Mouse (Mus musculus): Measurements from ENCODE around the gene Man2a1. TPM values are rescaled to one million over a fixed set of nuclear protein-coding genes. Genes with fewer than 3 reads are reported as not detected.

Gene Man2a1
- total RNA-seq, 2 experiments from 2014 or later: 167 to 177 TPM

GRCm38 (mm10) chr17:64601751-64602578 lies 1.4 kb downstream of the Man2a1 start:
- DNase-seq: peak; percentile 79 to 82

- peak; percentile 65 to 67 for DNase-seq
Observed at GRCm38 (mm10) chr17:64603134-64603533, 2.6 kb downstream of the Man2a1 start.

- no peak for DNase-seq
Observed at GRCm38 (mm10) chr17:64603534-64603933, 3.0 kb downstream of the Man2a1 start.

- DNase-seq: no peak
Observed at GRCm38 (mm10) chr17:64604163-64604562, 3.6 kb downstream of the Man2a1 start.

DNA sequence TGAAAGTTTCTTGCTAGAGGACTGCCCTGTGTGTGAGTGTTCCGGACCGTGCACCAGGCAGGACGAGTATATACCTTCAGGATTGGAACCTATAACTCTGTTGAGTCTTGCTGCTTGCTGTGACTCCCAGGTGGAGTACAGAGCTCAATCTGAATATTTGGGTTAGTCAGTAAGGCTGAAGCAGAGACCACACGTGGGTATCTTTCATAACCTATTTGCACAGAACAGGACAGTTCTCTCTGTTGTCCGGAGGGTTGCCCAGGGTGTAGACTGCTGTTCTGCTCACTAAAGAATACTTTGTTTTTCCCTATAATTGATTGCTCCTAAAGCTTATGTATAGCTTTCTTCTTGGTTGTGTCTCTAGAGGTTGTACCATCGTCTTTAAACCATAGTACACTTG lies 7.7 kb downstream of the Man2a1 start:
- no peak for DNase-seq

DNA sequence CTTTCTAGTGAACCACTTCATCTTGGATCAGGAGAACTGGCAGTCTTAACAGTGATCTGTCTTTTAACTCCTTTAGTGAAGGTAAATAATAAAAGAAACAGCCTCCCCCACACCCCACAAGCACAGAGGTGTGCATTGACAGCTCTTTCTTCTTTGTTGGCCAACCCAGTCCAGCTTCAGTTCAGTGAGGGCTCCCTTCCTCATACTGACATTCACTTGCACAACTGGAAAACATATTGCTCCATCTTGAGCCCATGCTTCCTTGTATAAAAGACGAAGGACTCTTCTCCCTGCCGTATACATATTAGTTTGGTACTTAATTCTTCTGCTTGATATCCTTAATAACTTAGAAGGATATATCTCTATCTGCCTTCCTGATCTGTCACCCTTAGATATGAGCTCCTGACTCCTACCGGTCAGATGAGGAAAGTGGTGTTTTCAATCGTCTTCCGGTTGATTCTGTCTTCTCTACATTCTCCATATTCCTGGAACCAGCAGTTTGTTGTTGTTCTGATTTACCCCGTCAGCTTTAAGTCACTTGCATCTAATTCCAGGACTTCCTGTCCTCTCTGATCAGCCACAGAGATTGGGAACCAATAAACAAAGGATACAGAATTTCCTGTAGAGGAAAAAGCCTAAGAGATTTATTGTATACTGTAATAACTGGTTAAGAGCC lies 8.5 kb downstream of the Man2a1 start:
- no peak for DNase-seq

GRCm38 (mm10) chr17:64609741-64610140 lies 9.2 kb downstream of the Man2a1 start:
- DNase-seq: no peak

DNA sequence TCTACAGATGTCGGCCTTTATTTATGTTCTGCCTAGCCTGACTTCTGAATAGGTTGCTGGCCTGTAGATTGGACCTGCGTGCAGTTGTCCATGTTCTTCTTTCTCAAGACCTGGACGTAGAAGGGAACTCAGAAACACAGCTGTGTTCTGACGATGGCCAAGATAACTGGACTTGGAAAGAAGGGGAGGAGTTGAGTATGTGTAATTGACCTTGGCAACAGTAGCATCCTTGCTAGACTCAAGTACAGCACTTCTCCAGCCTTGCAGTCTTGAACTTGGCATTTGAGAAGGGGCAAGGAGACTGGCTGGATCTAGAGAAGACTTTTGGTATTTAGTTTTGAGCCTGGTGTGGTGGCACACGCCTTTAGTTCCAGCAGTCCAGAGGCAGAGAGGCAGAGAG lies 10.9 kb downstream of the Man2a1 start:
- no peak for DNase-seq

DNA sequence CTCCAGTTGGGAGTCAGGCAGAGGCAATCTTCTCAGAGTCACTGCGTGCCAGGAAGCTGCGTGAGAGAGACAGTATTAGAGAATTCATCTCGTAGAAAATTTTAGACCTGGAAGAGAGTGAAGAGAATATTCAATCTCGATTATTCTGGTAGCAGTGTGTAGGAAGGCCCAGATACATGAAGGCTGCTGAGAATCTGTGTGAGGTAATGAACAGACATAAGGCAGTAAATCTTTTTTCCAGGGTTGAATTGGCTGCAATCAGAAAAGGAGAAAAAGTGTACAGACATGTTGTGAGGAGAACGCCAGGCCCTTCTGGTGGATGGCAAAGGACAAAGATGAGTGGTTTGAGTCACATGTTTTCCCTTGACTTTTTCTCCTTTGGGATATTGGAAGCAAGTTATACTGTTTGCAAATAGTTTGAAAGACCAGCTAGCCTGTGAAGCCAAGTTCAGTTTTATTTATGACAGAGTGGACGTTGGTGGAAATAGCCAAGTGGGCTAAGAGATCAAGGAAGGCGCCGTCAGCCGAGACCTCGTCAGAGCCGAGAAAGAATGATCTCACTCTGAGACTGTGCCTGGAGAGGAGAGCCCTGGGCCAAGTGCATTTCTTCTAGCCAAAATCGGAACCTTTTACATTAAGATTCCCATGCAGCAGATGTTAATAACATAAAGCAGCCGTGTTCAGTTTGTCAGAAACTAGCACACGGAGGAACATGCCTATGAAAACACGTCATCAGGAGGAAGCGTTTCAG lies 11.8 kb downstream of the Man2a1 start:
- peak; percentile 75 to 81 for DNase-seq

- DNase-seq: no peak
Observed at GRCm38 (mm10) chr17:64612930-64613329, 12.4 kb downstream of the Man2a1 start.

- DNase-seq: peak in 1 of 2 experiments; percentile 43
Observed at GRCm38 (mm10) chr17:64613351-64613750, 12.8 kb downstream of the Man2a1 start.

DNA sequence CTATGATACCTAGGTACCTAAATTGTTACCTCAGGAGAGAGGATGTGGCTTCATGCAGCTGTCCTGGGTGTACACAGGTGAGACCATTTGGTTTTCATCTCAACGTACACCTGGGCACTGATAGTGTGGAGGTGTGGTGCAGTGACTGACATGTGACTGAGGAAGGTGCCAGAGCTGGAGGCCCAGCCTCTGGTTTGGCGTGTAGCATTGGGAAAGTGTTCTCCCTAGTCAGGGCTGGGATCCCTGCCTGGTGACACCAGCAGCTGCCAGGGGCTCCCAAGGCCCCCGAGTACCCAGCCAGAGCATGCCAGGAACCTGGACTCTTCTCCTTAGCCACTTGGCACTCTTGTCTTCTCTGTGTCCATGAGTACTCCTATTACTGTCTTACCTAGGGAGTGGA lies 14.3 kb downstream of the Man2a1 start:
- DNase-seq: no peak

DNA sequence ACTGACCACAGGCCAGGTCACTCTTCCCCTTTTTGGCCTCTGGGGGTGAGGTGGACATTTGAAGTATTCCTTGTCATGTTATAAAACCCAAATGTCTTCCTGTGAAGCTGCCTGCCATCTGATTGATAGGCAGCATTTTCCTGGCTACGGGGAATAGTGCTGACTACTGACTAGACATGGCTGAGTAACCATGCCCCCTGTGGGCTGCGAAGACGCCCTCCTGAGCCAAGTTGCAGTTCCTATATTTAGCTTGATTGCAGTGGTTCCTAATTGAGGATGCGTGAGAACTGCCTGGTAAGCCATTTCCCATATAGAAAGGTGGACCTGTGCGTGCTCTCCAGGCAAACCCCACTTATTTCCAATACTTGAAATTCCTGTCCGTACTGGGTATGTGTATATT lies 14.9 kb downstream of the Man2a1 start:
- no peak for DNase-seq

DNA sequence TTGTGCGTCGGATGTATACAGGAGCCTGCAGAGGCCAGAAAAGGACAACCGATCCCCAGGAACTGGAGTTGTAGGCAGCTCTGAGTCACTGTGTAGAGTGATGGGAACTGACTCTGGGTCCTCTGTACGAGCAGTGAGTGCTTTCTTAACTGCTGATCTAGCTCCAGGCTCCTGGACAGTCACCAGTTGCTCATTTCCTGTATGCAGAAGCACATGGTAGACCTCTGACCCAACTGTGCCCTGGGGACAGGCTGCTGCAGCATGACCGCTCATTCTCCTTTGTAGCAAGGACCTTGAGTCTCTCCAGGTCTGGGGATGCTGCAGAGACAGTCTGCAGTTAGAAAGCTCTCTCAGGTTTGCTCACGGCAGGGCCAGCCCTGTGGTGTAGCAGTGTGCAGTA lies 15.7 kb downstream of the Man2a1 start:
- peak; percentile 37 to 55 for DNase-seq

GRCm38 (mm10) chr17:64617838-64618237 lies 17.3 kb downstream of the Man2a1 start:
- DNase-seq: peak; percentile 83 to 89

DNA sequence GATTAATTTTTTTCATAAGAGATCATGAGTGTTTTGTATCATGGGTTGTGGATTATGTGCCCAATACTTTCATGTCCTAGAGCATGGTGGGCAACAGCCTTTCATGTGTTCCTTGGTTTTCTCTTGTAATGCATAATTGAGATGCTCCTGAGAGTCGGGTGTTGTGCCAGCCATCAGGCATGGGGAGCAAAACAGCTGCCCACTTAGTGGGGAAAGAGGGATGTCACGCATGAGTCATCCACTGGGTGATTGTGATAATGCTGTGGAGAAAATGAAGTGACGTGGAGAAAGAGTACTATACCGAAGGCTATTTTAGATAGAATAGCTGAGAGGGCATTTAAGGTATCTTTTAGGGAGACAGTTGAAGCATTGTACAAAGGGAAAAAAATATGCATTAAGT lies 18.5 kb downstream of the Man2a1 start:
- DNase-seq: peak in 1 of 2 experiments; percentile 59

DNA sequence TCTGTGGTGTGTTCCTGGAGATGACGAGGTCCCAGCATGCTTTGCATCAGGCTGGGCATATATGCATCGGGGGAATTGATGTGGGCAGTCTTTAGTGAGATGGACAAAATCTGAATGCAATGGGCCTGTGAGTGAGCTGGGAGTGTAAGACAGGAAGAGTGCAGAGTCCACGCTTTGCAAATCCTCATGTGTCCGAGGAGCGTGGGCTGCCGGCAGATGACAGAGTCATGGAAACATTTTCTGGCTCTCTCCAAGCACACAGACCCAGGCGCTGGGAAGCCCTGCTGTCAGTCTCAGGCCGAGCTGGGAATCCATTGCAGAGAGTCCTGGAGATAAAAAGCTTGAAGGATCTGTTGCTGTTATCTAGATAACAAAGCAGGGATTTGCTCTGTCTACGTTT lies 19.6 kb downstream of the Man2a1 start:
- no peak for DNase-seq

DNA sequence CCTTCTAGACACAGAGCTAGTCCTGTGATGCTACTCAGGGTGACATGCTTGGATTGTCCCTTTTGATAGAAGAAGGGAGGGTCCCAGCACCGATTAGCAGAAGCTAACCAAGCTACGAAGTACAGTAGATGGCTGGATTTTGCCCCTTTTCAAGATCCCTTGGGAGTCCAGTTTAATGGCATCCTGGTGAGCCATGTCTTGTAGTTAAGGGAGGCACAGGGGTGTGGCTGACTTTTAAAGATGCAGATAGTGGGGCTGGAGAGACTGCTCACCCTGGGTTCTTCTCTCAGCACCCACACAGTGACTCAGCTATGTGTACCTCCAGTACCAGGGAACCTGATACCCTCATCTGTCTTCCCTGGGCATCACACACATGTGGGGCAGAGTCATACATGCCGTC lies 20.1 kb downstream of the Man2a1 start:
- DNase-seq: no peak

- DNase-seq: no peak
Observed at GRCm38 (mm10) chr17:64621226-64621625, 20.7 kb downstream of the Man2a1 start.

DNA sequence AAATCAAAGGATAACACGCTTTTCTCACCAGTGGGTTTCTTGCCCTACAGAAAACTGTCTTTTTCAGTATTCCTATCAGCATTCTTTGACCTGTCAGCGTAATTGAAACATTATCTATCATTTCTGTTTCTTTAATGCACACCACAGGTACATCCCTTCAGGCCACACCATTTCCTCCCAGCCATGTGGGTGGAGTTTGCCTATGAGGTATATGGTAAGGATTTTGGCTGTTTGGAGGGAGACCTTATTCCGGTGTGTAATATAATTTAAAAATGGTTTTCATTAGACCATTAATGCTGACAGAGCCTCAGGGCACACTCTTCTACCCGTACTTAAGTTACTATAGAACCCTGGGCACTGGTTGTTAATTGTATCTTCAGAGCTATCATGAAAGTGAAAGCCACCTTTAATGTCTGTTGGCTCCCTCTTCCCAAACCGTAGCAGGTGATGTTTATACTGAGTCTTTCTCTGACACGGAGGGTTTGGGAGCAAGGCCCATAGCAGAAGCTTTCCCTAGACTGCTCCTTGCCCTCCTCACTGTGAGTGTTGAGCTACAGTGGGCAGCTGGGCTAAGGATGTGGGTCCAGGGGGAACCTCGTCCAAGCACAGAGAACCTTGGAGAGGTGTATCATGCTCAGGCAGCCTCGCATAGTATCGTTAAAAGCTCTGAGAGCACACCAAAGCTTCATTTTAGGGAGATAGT lies 21.3 kb downstream of the Man2a1 start:
- DNase-seq: no peak

GRCm38 (mm10) chr17:64622352-64622886 lies 21.9 kb downstream of the Man2a1 start:
- DNase-seq: peak; percentile 65

GRCm38 (mm10) chr17:64624439-64624838 lies 23.9 kb downstream of the Man2a1 start:
- no peak for DNase-seq

All from adrenal gland, postnatal 36 days (tissue).